ENCODE assay signal across 8 mouse cellular contexts in genomic region chr16:30601046-30601832, GRCm38 (mm10). TPM values are rescaled to one million over a fixed set of nuclear protein-coding genes. Genes with fewer than 3 reads are reported as not detected.
DNase-seq lines count a peak whose midpoint lies in the region; ATAC-seq and TF ChIP-seq lines count a peak whose summit lies in the region.

No protein-coding gene starts in this region.

- intact Hi-C loops in gastrocnemius, adult 2 months (cut with DNase I): loop anchor here (5.0 kb wide), 3 partner anchors 51 to 221 kb away; no protein-coding TSS in a partner anchor
- intact Hi-C loops in left cerebral cortex, postnatal 4 days (cut with DNase I): no loop called here

- H3K27ac ChIP-seq in gastrocnemius, adult 2 months: peak overlapping the region; percentile 93
- peak overlapping the region; percentile 39; the same call in 1 of the 2 replicates for H3K27ac ChIP-seq in hindbrain, embryonic 16.5 days (ENCODE audit: low read depth, low read length)
- no peak overlapping the region for H3K27ac ChIP-seq in midbrain, embryonic 11.5 days (ENCODE audit: low read depth, low read length)

- H3K27me3 ChIP-seq in hindbrain, embryonic 16.5 days (replicated peaks; ENCODE audit: control insufficient read depth, insufficient read depth, low read length): peaks cover 8% of the 10 kb centered on the region
- H3K27me3 ChIP-seq in midbrain, embryonic 11.5 days (ENCODE audit: control insufficient read depth, insufficient read depth, low read length): peaks cover 18% of the 10 kb centered on the region

- DNase-seq in adrenal gland, adult 8-10 months: peak; percentile 66
- DNase-seq in cerebellum, postnatal 10 days: peak; percentile 87 to 88
- DNase-seq in gastrocnemius, adult 2 months: peak; percentile 68
- peak; percentile 85 for DNase-seq in left cerebral cortex, postnatal 4 days
- DNase-seq in midbrain, embryonic 11.5 days (ENCODE audit: low spot score, missing footprints): peak; percentile 93
- DNase-seq in spleen, postnatal 36 days (ENCODE audit: low spot score in 2 of 2): peak; percentile 74 to 77
- no peak for DNase-seq in ovary, postnatal 10 days (ENCODE audit: low spot score)

- H3K9ac ChIP-seq in hindbrain, embryonic 16.5 days (ENCODE audit: low read depth, low read length): peak overlapping the region; percentile 82
- no peak overlapping the region; the same call in 1 of the 2 replicates for H3K9ac ChIP-seq in midbrain, embryonic 11.5 days (ENCODE audit: low read length)

- H3K4me3 ChIP-seq in gastrocnemius, adult 2 months: peak overlapping the region; percentile 86
- peak overlapping the region; percentile 76 for H3K4me3 ChIP-seq in hindbrain, embryonic 16.5 days (ENCODE audit: low read length)
- H3K4me3 ChIP-seq in midbrain, embryonic 11.5 days (ENCODE audit: low read depth, low read length): peak overlapping the region; percentile 60

- H3K4me2 ChIP-seq in hindbrain, embryonic 16.5 days (ENCODE audit: low read length): peak overlapping the region; percentile 97
- peak overlapping the region; percentile 62 for H3K4me2 ChIP-seq in midbrain, embryonic 11.5 days

- H3K4me1 ChIP-seq in hindbrain, embryonic 16.5 days (ENCODE audit: control insufficient read depth, insufficient read depth, low read depth, low read length): peaks cover 38% of the 10 kb centered on the region
- H3K4me1 ChIP-seq in midbrain, embryonic 11.5 days (ENCODE audit: control insufficient read depth, insufficient read depth, low read length): peaks cover 18% of the 10 kb centered on the region

- no peaks in the 10 kb centered on the region for H3K36me3 ChIP-seq in hindbrain, embryonic 16.5 days (ENCODE audit: control insufficient read depth, insufficient read depth, low read length)
- no peaks in the 10 kb centered on the region for H3K36me3 ChIP-seq in midbrain, embryonic 11.5 days (ENCODE audit: control insufficient read depth, insufficient read depth, low read length)

- 7% methylated on average over 42 of the region's 42 CpGs for WGBS in hindbrain, embryonic 16.5 days
- whole genome bisulfite sequencing in midbrain, embryonic 11.5 days: 8% methylated on average over 42 of the region's 42 CpGs

- peak; percentile 7; the same call in 1 of the 2 replicates for ATAC-seq in hindbrain, embryonic 16.5 days
- peak; percentile 25; the same call in 1 of the 2 replicates for ATAC-seq in midbrain, embryonic 11.5 days (ENCODE audit: low FRiP score)

- TF ChIP-seq CTCF in gastrocnemius, adult 2 months (IDR thresholded peaks at IDR 0.05): peak; percentile 50

- no peaks in the 10 kb centered on the region for H3K9me3 ChIP-seq in hindbrain, embryonic 16.5 days (ENCODE audit: control insufficient read depth, low read length)
- no peaks in the 10 kb centered on the region for H3K9me3 ChIP-seq in midbrain, embryonic 11.5 days (ENCODE audit: control insufficient read depth, low read length)

RNA-seq across cellular contexts. Expression of gene Fam43a, which starts 1.7 kb away (rescaled TPM):
- 10 to 100 TPM; 36.5 to 45.0 (median 38.5) TPM for total RNA-seq in adrenal gland, adult 8-10 months (2022)
- 1 to 10 TPM; 4.7 to 6.9 TPM for total RNA-seq in gastrocnemius, adult 2 months (2021)
- polyA plus RNA-seq in hindbrain, embryonic 16.5 days (2015; fragmentation: Nextera tagmentation; extraction: Ambion mirVana): 18.3 and 22.0 TPM in 2 replicates
- 10 to 100 TPM; 11.5 to 12.7 TPM for total RNA-seq in left cerebral cortex, postnatal 4 days (2021)
- polyA plus RNA-seq in midbrain, embryonic 11.5 days (2014; fragmentation: Nextera tagmentation; extraction: Ambion mirVana): 5.4 and 6.1 TPM in 2 replicates

RNA-seq across cellular contexts. Expression of gene Lsg1, which starts 13.8 kb away (rescaled TPM):
- 10 to 100 TPM; 36.7 to 47.3 (median 40.5) TPM for total RNA-seq in adrenal gland, adult 8-10 months (2022)
- 10 to 100 TPM; 19.5 to 20.2 TPM for total RNA-seq in gastrocnemius, adult 2 months (2021)
- 43.0 and 44.9 TPM in 2 replicates for polyA plus RNA-seq in hindbrain, embryonic 16.5 days (2015; fragmentation: Nextera tagmentation; extraction: Ambion mirVana)
- 10 to 100 TPM; 28.6 to 29.8 TPM for total RNA-seq in left cerebral cortex, postnatal 4 days (2021)
- 84.7 and 89.3 TPM in 2 replicates for polyA plus RNA-seq in midbrain, embryonic 11.5 days (2014; fragmentation: Nextera tagmentation; extraction: Ambion mirVana)

RNA-seq across cellular contexts. Expression of gene Tmem44, which starts 50.6 kb away (rescaled TPM):
- total RNA-seq in adrenal gland, adult 8-10 months (2022): 1 to 10 TPM; 3.7 to 9.3 (median 5.8) TPM
- total RNA-seq in gastrocnemius, adult 2 months (2021): 1 to 10 TPM; 1.7 to 2.1 TPM
- 67.5 and 72.3 TPM in 2 replicates for polyA plus RNA-seq in hindbrain, embryonic 16.5 days (2015; fragmentation: Nextera tagmentation; extraction: Ambion mirVana)
- total RNA-seq in left cerebral cortex, postnatal 4 days (2021): 100 to 1,000 TPM; 101 to 112 TPM
- 26.6 and 27.9 TPM in 2 replicates for polyA plus RNA-seq in midbrain, embryonic 11.5 days (2014; fragmentation: Nextera tagmentation; extraction: Ambion mirVana)

Comparison
In these comparisons a context has a peak if more than half of its experiments do, and no peak if none do; other contexts are left out.
1. RNA of gene Tmem44, which starts 50.6 kb away (total RNA-seq): 101 to 112 TPM in left cerebral cortex, postnatal 4 days; 3.7 to 9.3 TPM in adrenal gland, adult 8-10 months and 1.7 to 2.1 TPM in gastrocnemius, adult 2 months; every median in the first group is over 4 times any median in the second.
2. Peak in every context shown above with its lines, with median percentiles within 50 percentile points of each other: H3K4me3 ChIP-seq.